Mouse (Mus musculus): Measurements from ENCODE around the gene Tefm. TPM values are rescaled to one million over a fixed set of nuclear protein-coding genes. Genes with fewer than 3 reads are reported as not detected.
A peak's percentile ranks its signal among the peaks of the same experiment; 100 is the strongest.

Gene Tefm
- total and polyA plus RNA-seq, 2 experiments from 2014 or later: 18.9 to 23.7 TPM

DNA sequence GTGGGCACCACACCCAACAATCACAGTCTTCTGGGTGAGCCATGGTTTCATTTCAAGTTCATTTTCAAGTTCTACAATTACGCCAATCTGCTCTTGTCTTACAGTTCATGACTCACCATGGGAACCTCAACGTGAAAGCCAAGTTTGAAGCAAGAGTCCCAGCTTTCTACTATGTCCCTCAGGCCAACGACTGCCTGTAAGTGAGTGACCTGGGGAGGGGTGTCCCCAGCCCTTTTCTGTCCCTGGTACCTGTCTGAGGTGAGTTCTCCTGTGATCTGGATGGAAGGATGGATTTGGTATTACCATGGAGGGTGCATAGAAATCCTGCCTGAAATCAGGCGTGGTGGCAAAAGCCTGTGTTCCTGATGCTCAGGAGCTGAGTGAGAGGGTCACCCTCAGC, 14.9 kb upstream of the Tefm start:
- Histone ChIP-seq H3K27me3 (ENCODE audit: insufficient read depth, low read length) (peaks cover 24% of the 10 kb centered on the region), H3K36me3 (ENCODE audit: insufficient read depth) (no peaks in the 10 kb centered on the region), H3K4me1 (ENCODE audit: insufficient read depth) (0 out of 2 replicates have a peak, but pooled peaks cover 4% of the 10 kb centered on the region), H3K9ac (no peak overlapping the region), H3K27ac (ENCODE audit: low read depth, low read length) (no peak overlapping the region), H3K9me3 (ENCODE audit: low read length) (no peaks in the 10 kb centered on the region), H3K4me2 (ENCODE audit: low read depth) (no peak overlapping the region), H3K4me3 (ENCODE audit: low read depth, low read length) (no peak overlapping the region)
- DNase-seq (no peak), ATAC-seq (no peak)
- no peak for TF ChIP-seq CTCF (IDR thresholded peaks at IDR 0.05; ENCODE audit: low read depth)
- WGBS: 74% methylated on average over 4 of the region's 4 CpGs

- ATAC-seq (no peak), DNase-seq (no peak)
- no peak for TF ChIP-seq CTCF (IDR thresholded peaks at IDR 0.05; ENCODE audit: low read depth)
- Histone ChIP-seq H3K36me3 (ENCODE audit: insufficient read depth) (no peaks in the 10 kb centered on the region), H3K27ac (ENCODE audit: low read depth, low read length) (no peak overlapping the region), H3K9ac (no peak overlapping the region), H3K4me3 (ENCODE audit: low read depth, low read length) (no peak overlapping the region), H3K4me1 (ENCODE audit: insufficient read depth) (0 out of 2 replicates have a peak, but pooled peaks cover 4% of the 10 kb centered on the region), H3K4me2 (ENCODE audit: low read depth) (no peak overlapping the region), H3K9me3 (ENCODE audit: low read length) (no peaks in the 10 kb centered on the region), H3K27me3 (ENCODE audit: insufficient read depth, low read length) (peaks cover 24% of the 10 kb centered on the region)
- 85% methylated on average over 4 of the region's 4 CpGs for WGBS
Measured at GRCm38 (mm10) chr11:80155961-80156360, 14.0 kb upstream of the Tefm start.

GRCm38 (mm10) chr11:80155541-80155940, 13.6 kb upstream of the Tefm start:
- 87% methylated on average over 8 of the region's 8 CpGs for WGBS
- Histone ChIP-seq H3K27ac (ENCODE audit: low read depth, low read length) (no peak overlapping the region), H3K9ac (no peak overlapping the region), H3K36me3 (ENCODE audit: insufficient read depth) (no peaks in the 10 kb centered on the region), H3K4me3 (ENCODE audit: low read depth, low read length) (no peak overlapping the region), H3K9me3 (ENCODE audit: low read length) (no peaks in the 10 kb centered on the region), H3K4me1 (ENCODE audit: insufficient read depth) (0 out of 2 replicates have a peak, but pooled peaks cover 4% of the 10 kb centered on the region), H3K27me3 (ENCODE audit: insufficient read depth, low read length) (peaks cover 24% of the 10 kb centered on the region), H3K4me2 (ENCODE audit: low read depth) (no peak overlapping the region)
- no peak for TF ChIP-seq CTCF (IDR thresholded peaks at IDR 0.05; ENCODE audit: low read depth)
- no peak for ATAC-seq
- DNase-seq: no peak

DNA sequence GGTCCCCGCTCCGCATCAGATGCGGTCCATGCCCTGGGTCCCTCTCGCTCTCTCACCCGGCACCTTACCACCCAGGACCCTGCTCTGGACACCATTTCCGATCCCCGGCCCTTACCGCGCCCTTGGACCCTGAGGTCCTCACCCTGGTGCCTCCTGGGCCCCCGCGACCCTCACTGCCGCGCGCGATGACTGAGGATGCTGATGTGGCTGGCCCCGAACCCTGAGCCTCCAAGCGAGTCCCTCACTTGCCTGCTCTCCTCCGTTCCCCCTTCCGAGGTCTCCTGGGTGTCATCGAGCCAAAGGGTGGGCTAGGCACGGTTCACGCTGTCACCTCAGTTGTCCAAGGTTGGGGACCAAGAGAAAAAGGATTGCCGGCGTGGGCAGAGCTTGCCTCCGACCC, 12.5 kb upstream of the Tefm start:
- 0 out of 2 replicates have a peak, but pooled peaks cover 4% of the 10 kb centered on the region for H3K4me1 ChIP-seq (ENCODE audit: insufficient read depth)
- no peaks in the 10 kb centered on the region for H3K36me3 ChIP-seq (ENCODE audit: insufficient read depth)
- H3K27me3 ChIP-seq (ENCODE audit: insufficient read depth, low read length): peaks cover 24% of the 10 kb centered on the region
- DNase-seq: no peak
- H3K4me2 ChIP-seq (ENCODE audit: low read depth): peak overlapping the region; percentile 62
- TF ChIP-seq CTCF (IDR thresholded peaks at IDR 0.05; ENCODE audit: low read depth): no peak
- no peak overlapping the region for H3K27ac ChIP-seq (ENCODE audit: low read depth, low read length)
- ATAC-seq: no peak
- H3K9ac ChIP-seq: peak overlapping the region; percentile 35
- WGBS: 27% methylated on average over 25 of the region's 25 CpGs
- peak overlapping the region; percentile 41 for H3K4me3 ChIP-seq (ENCODE audit: low read depth, low read length)
- H3K9me3 ChIP-seq (ENCODE audit: low read length): no peaks in the 10 kb centered on the region

DNA sequence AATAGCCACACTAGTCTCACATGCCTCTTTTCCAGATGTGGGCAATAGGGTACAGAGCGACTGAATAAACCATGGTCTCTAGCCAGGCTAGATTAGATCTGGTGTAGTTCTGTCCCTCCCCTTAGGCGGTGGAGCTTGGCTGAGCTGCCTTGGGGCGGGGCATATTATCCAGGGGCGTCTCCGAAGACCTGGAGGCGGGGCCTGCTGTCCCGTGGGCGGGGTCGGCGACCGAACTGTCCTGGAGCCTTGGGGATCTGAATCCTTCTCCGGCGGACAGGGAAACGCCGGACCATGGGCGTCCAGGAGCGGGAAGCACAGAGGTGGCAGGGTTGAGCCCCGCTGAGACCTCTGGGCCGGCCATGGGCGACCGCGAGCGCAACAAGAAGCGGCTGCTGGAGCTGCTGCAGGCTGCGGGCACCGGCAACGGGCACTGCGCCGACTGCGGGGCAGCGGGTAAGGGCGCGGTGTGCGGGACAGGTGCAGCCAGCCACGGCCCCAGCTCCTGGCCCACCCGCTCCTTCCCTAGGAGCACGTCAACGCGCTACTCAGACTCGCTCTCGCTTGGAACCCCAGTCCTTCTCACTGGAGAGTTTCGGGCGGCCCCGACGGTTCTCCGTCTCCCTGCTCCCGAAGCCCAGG, 12.0 kb upstream of the Tefm start, which contains the start of gene Adap2:
Gene Adap2, plus strand, starts transcription at position 249 of the 639 bp plus-strand sequence.
- WGBS: 3% methylated on average over 46 of the region's 47 CpGs
- Histone ChIP-seq H3K27me3 (ENCODE audit: insufficient read depth, low read length) (peaks cover 24% of the 10 kb centered on the region), H3K4me2 (ENCODE audit: low read depth) (peak within 1 kb of the TSS; percentile 62), H3K4me1 (ENCODE audit: insufficient read depth) (0 out of 2 replicates have a peak, but pooled peaks cover 4% of the 10 kb centered on the region), H3K36me3 (ENCODE audit: insufficient read depth) (no peaks in the 10 kb centered on the region), H3K9ac (peak within 1 kb of the TSS; percentile 35), H3K4me3 (ENCODE audit: low read depth, low read length) (peak within 1 kb of the TSS; percentile 41), H3K9me3 (ENCODE audit: low read length) (no peaks in the 10 kb centered on the region), H3K27ac (ENCODE audit: low read depth, low read length) (no peak within 1 kb of the TSS)
- ATAC-seq (peak; percentile 62), DNase-seq (peak; percentile 23)
- no peak for TF ChIP-seq CTCF (IDR thresholded peaks at IDR 0.05; ENCODE audit: low read depth)

- Histone ChIP-seq H3K4me1 (ENCODE audit: insufficient read depth) (0 out of 2 replicates have a peak, but pooled peaks cover 4% of the 10 kb centered on the region), H3K4me3 (ENCODE audit: low read depth, low read length) (no peak overlapping the region), H3K4me2 (ENCODE audit: low read depth) (no peak overlapping the region), H3K27me3 (ENCODE audit: insufficient read depth, low read length) (peaks cover 24% of the 10 kb centered on the region), H3K9ac (no peak overlapping the region), H3K27ac (ENCODE audit: low read depth, low read length) (no peak overlapping the region), H3K9me3 (ENCODE audit: low read length) (no peaks in the 10 kb centered on the region), H3K36me3 (ENCODE audit: insufficient read depth) (no peaks in the 10 kb centered on the region)
- DNase-seq (no peak), ATAC-seq (no peak)
- WGBS: 85% methylated on average over 8 of the region's 8 CpGs
- no peak for TF ChIP-seq CTCF (IDR thresholded peaks at IDR 0.05; ENCODE audit: low read depth)
Measured at GRCm38 (mm10) chr11:80152376-80152775, 10.4 kb upstream of the Tefm start.

DNA sequence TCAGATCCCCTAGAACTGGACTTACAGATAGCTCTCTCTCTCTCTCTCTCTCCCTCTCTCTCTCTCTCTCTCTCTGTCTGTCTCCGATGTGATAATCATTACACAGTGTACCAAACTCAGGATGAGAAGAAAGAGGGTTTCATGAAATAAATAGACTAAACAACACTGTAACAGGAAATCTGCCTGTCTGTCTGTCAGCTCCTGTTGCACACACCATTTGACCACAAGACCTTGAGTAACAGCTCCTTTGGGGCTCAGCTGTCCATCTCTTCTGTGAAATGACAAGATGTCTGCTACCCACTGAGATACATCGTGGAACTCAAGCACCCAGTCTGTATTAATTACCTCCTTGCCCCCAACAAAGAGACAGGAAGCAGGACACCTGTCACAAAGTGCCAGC, 9.6 kb upstream of the Tefm start:
- H3K27ac ChIP-seq (ENCODE audit: low read depth, low read length): no peak overlapping the region
- no peaks in the 10 kb centered on the region for H3K9me3 ChIP-seq (ENCODE audit: low read length)
- peaks cover 24% of the 10 kb centered on the region for H3K27me3 ChIP-seq (ENCODE audit: insufficient read depth, low read length)
- ATAC-seq: no peak
- H3K4me1 ChIP-seq (ENCODE audit: insufficient read depth): 0 out of 2 replicates have a peak, but pooled peaks cover 4% of the 10 kb centered on the region
- no peaks in the 10 kb centered on the region for H3K36me3 ChIP-seq (ENCODE audit: insufficient read depth)
- DNase-seq: no peak
- TF ChIP-seq CTCF (IDR thresholded peaks at IDR 0.05; ENCODE audit: low read depth): no peak
- no peak overlapping the region for H3K4me2 ChIP-seq (ENCODE audit: low read depth)
- H3K9ac ChIP-seq: no peak overlapping the region
- no peak overlapping the region for H3K4me3 ChIP-seq (ENCODE audit: low read depth, low read length)
- 63% methylated on average over 2 of the region's 2 CpGs for WGBS
